Mouse (Mus musculus) erythroid progenitor cell, adult 5-6 weeks (primary cell): ENCODE measurements around the gene Gpr65. TPM values are rescaled to one million over a fixed set of nuclear protein-coding genes. Genes with fewer than 3 reads are reported as not detected.
"Not testable (repeated sequence)": the region's sequence is repeated elsewhere in the genome, so short reads cannot be mapped to it uniquely, and the experiment has no call there.

Experiments
- ATAC-seq: replicated peaks from 2 replicates; pipeline ENCODE4 v1.8.0; 2016; ENCODE audit warnings: moderate number of reproducible peaks, mild to moderate bottlenecking, moderate TSS enrichment, inconsistent platforms; ENCODE audit not compliant: poor library complexity, low FRiP score, severe bottlenecking
- total RNA-seq, 2 experiments: library from RNA; stranded (forward) in 1 of 2; stranded (reverse) in 1 of 2; fragments of 150-400 nt in 1 of 2; fragments of 186-747, 209-891 nt in 1 of 2; gene quantifications; 2 replicates each; pipeline versions ENCODE4 v1.2.3 to v1.2.4; 2015 to 2017; ENCODE audit warnings: low replicate concordance in 2 of 2

Gene Gpr65
- total RNA-seq, 2 experiments from 2014 or later = 11.3 to 24.3 TPM

- ATAC-seq = no peak
Measured at GRCm38 (mm10) chr12:98280996-98281395, 12.6 kb downstream of the Gpr65 start.

- ATAC-seq = no peak
Measured at GRCm38 (mm10) chr12:98282776-98283486, 14.5 kb downstream of the Gpr65 start.

DNA sequence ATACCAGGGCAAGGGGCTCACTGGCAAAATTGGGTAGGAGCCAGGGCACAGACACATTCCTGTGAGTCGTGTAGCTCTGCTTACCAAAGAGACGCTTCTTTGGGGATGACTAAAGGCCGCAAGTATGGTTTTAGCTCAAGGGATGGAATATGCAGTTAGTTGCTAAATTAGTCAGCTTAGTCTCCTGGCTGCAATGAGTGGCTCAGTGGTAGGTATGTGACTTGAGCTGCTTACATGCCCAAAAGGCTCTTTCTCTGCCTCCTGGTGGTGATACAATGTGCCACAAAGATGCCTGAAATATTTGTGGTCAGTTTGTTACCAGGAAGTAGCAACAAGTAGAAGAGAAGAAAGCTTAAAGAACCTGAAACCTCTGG, 15.0 kb downstream of the Gpr65 start:
- ATAC-seq = no peak

DNA sequence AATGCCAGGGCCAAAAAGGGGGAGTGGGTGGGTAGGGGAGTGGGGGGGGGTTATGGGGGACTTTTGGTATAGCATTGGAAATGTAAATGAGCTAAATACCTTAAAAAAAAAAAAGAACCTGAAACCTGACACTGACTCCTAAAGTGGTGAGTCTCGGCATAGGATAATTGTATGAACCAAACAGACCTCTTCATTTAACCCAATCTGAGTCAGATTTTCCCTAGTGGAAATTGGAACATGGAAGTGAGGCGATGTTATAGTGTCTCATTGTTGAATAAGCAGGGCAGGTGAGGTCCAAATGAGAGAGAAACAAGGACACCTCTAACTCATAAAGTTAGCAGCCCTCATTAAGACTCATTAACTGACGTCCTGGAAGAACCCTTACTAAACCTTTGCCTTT, 16.0 kb downstream of the Gpr65 start:
- ATAC-seq = no peak

DNA sequence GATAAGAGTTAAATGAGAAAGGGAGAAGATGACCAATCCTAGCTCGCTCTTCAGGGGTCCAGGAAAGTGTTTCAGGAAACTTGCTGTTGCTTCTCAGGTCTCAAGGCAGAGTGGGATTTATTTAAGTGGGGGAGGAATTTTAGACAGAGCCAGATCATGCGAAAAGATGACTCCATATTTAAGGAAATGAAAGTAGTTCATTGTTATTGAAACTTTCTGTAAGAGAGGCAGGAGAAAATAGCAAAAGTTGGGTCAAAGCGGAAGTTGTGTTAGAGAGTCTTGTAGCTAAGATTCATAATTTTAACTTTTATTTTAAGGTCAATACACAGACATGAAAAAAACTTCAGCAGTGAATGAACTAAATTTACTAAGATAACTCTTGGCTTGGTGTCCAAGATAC, 22.0 kb downstream of the Gpr65 start:
- no peak for ATAC-seq

- no peak for ATAC-seq
Measured at GRCm38 (mm10) chr12:98292278-98292677, 23.8 kb downstream of the Gpr65 start.

- ATAC-seq = no peak
Measured at GRCm38 (mm10) chr12:98294241-98294640, 25.8 kb downstream of the Gpr65 start.

GRCm38 (mm10) chr12:98301980-98302379, 33.5 kb downstream of the Gpr65 start:
- no peak for ATAC-seq

- no peak for ATAC-seq
Measured at GRCm38 (mm10) chr12:98303013-98303412, 34.6 kb downstream of the Gpr65 start.

DNA sequence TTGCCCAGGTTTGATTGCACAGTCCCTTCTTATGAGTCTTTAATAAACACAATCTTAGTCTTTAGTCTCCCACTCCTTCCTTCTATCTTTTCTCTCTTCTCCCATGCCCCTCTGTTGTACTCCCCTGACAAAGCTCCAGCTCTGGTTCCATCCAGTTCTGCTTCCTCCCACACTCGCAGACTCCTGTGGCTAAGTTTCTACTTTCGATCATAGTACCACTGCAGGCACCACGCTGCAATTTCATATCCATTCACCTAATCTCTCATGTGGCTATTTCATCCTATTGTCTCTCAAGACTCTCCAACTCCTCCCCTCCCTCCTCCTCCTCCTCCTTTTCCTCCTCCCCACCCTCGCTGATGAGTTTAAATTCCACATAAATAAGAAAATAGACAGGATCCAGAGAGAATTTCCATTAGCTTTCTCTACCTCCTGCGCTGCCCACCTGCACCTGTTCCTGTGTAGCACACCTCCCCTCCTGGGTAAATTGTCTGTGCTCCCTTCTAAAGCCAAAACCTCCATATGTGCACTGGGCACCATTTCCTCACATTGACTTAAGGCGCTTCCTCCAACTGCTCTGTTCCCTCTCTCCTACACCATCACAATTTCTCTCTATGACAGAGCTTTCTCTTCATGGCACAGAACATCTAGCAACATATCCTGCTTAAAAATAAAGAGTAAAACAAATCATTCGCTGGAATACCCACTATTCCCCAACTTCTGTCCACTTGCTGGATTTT, 38.9 kb downstream of the Gpr65 start:
- no peak for ATAC-seq

DNA sequence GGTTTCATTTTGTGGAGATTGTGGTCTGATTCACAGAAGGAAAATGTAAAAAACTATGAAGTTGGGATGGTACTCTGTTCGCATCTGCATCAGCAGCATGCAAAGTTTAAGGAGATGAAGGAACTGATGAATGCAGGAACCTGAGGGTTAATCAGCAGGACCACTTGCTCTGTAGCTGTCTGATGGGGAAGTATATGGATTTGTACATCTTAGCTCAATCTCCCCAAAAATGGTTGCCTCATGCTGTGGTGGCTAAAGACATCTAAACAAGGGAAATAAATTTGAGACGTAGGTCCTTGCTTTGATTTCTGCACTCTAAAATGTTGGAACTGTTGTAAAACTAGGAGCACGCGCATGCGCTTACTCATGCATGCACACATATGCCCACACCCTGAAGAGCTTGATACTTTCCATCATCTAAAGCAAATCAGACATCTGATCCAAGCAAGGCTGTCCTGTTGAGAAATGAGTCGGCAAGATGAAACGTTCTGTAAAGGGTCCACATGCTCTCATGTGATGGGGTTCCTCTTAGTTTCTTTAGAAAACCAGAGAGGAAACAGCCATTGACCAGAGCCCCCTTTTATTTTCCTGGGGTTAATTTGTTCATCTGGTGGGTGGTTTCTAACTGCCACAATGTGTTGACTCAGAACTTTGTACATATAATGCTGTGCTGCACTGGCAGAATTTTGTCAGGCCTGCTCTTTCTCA, 43.1 kb downstream of the Gpr65 start:
- no peak for ATAC-seq

DNA sequence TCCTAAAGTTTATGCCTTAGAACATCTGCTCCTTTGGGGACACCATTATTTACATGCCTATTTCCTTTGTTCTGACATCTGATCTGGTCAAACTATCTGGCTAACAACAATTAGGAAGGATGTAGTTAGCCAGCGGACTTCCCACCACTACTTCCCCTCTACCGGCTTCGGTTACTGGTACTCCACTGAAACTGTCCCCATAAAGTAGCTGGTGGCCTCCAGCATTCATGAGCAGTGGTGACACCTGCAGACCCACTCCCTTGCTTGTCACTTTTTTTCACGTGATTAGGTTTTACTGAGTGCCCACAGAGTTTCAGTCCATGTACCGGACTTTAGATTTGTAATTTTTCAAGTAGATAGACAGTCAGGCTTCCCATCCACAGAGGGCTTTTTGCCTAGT, 47.5 kb downstream of the Gpr65 start:
- no peak for ATAC-seq

DNA sequence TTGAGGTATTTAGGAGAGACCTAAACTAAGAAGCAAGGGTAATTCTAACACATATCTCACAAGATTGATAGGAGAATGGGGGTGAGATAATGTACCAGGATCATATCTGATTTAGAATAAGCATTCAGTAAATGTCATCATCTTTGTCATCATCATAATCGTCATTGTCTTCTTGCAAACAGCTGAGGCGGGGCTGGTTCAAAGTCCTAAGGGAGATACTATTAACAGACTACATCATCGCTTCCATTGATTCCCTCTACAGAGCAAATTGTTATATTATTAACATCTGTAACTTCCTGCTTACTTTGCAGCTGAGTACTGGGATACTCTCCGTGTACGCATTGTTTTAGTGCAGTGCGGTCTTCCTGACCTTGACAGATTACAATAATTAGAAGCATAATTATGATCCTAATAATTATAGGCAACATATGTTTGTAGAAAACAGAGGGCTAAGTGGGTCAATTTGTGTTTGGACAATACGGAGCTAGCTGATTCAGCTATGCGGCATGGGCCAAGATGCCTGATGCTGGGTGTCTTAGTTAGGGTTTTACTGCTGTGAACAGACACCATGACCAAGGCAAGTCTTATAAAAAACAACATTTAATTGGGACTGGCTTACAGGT, 49.4 kb downstream of the Gpr65 start:
- no peak for ATAC-seq

- no peak for ATAC-seq
Measured at GRCm38 (mm10) chr12:98322426-98322825, 54.0 kb downstream of the Gpr65 start.

DNA sequence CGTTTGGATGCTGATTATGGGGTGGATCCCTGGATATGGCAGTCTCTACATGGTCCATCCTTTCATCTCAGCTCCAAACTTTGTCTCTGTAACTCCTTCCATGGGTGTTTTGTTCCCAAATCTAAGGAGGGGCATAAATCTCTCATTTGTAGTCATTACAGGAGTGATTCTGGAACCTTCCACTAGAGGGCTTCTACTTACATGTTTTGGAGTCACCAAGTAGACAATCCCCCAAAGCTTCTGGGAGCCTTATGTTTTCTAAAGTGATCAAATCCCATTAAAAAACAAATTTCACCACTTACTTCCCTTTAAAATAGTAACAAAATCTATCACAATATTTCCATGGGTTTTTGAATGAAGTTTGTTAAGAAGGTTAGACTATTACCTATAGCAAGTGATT, 55.7 kb downstream of the Gpr65 start:
- ATAC-seq = not testable (repeated sequence)

Other genes with a start within 250 kb of the Gpr65 start
- gene Galc, start 9.2 kb upstream of the Gpr65 start, total RNA-seq (2015; ENCODE audit: low replicate concordance) = 5.0 and 11.9 TPM in 2 replicates
- 1.6 and 6.2 TPM in 2 replicates for gene Galc, start 9.2 kb upstream of the Gpr65 start, total RNA-seq (2017; ENCODE audit: low replicate concordance)